Mouse (Mus musculus) midbrain, embryonic 13.5 days (tissue): ENCODE data around the gene Siah1a. TPM values are rescaled to one million over a fixed set of nuclear protein-coding genes. Genes with fewer than 3 reads are reported as not detected.

Source experiments
- ATAC-seq: fragments of 200-750 bp; cut with Nextera tagmentation; 2 replicates; pipeline ENCODE4 v1.8.0; 2017; ENCODE audit warnings: mild to moderate bottlenecking, moderate TSS enrichment, moderate library complexity
- H3K27ac ChIP-seq: fragments of 300-500 bp; sonication (generic); 2 replicates; pipeline ENCODE4 v1.5.1; 2015; ENCODE audit warnings: inconsistent platforms, mild to moderate bottlenecking, moderate library complexity
- H3K27me3 ChIP-seq: fragments of 300-500 bp; sonication (generic); 2 replicates; pipeline ENCODE4 v1.6.1; 2015; ENCODE audit warnings: mild to moderate bottlenecking, inconsistent platforms
- H3K36me3 ChIP-seq: fragments of 300-500 bp; sonication (generic); 2 replicates; pipeline ENCODE4 v1.6.1; 2015; ENCODE audit warnings: mild to moderate bottlenecking, inconsistent platforms
- H3K4me1 ChIP-seq: fragments of 300-500 bp; sonication (generic); replicated peaks from 2 replicates; pipeline ENCODE4 v1.6.1; 2015; ENCODE audit warnings: inconsistent platforms
- H3K4me2 ChIP-seq: fragments of 300-500 bp; sonication (generic); replicated peaks from 2 replicates; pipeline ENCODE4 v1.6.1; 2015; ENCODE audit warnings: moderate library complexity, mild to moderate bottlenecking, inconsistent platforms
- H3K4me3 ChIP-seq: fragments of 300-500 bp; sonication (generic); replicated peaks from 2 replicates; pipeline ENCODE4 v1.5.1; 2015; ENCODE audit warnings: mild to moderate bottlenecking, inconsistent platforms
- H3K9ac ChIP-seq: fragments of 300-500 bp; sonication (generic); replicated peaks from 2 replicates; pipeline ENCODE4 v1.6.1; 2015; ENCODE audit warnings: mild to moderate bottlenecking, inconsistent platforms
- H3K9me3 ChIP-seq: fragments of 300-500 bp; sonication (generic); 2 replicates; pipeline ENCODE4 v1.6.1; 2016; ENCODE audit warnings: mild to moderate bottlenecking, inconsistent platforms
- WGBS: fragments of 180-500 bp; shearing (Covaris S2); methylation state at CpG from one replicate; pipeline ENCODE4 v1.1.7; 2015; 5-methylcytosine and 5-hydroxymethylcytosine counted together
- polyA plus RNA-seq: library from polyadenylated mRNA; unstranded; fragments of >200 nt; fragmentation: Nextera tagmentation; extraction: Ambion mirVana; gene quantifications from 2 replicates; pipeline ENCODE4 v1.2.1, GENCODE M21; 2015

Siah1a gene
- polyA plus RNA-seq, 1 experiment from 2014 or later = 91.0 TPM

GRCm38 (mm10) chr8:86718332-86718994 is 27.3 kb downstream of the Siah1a start:
- Histone ChIP-seq H3K4me2 (no peak overlapping the region), H3K4me1 (peaks cover 13% of the 10 kb centered on the region), H3K27me3 (no peaks in the 10 kb centered on the region), H3K9ac (no peak overlapping the region), H3K9me3 (no peaks in the 10 kb centered on the region), H3K36me3 (peaks cover 42% of the 10 kb centered on the region), H3K4me3 (no peak overlapping the region), H3K27ac (no peak overlapping the region)
- no peak for ATAC-seq
- 94% methylated on average over 2 of the region's 2 CpGs for whole genome bisulfite sequencing

- 51% methylated on average over 14 of the region's 14 CpGs for WGBS
- H3K27ac ChIP-seq = peak overlapping the region; percentile 70
These were observed 32.1 kb downstream of the Siah1a start for GRCm38 (mm10) chr8:86713407-86714188.

DNA sequence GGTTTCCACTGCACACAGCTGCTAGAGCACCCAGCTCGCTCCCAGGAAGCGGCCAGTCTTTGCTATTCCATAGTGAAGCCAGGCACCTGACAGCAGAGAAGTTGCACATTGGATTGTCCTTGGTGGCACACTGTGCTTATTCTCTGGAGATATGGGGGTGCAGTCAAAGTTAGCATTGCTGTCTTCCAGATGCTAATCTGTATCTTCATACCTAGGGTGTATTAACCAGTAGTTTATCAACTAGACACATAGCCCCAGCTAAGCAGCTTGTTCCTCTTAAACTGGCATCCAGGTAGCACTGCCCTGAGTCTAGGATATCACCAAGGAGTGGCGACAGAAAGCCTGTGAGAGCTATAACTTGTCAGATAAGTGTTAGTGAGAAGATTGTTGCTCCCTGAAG is 33.1 kb downstream of the Siah1a start:
- no peak overlapping the region for H3K4me2 ChIP-seq

More at GRCm38 (mm10) chr8:86713407-86714188, 32.1 kb downstream of the Siah1a start:
- no peak overlapping the region for H3K9ac ChIP-seq
- H3K36me3 ChIP-seq = peaks cover 32% of the 10 kb centered on the region
- peaks cover 26% of the 10 kb centered on the region for H3K4me1 ChIP-seq
- no peaks in the 10 kb centered on the region for H3K27me3 ChIP-seq
- H3K4me2 ChIP-seq = no peak overlapping the region
- peak; percentile 86 for ATAC-seq
- no peaks in the 10 kb centered on the region for H3K9me3 ChIP-seq
- no peak overlapping the region for H3K4me3 ChIP-seq

DNA sequence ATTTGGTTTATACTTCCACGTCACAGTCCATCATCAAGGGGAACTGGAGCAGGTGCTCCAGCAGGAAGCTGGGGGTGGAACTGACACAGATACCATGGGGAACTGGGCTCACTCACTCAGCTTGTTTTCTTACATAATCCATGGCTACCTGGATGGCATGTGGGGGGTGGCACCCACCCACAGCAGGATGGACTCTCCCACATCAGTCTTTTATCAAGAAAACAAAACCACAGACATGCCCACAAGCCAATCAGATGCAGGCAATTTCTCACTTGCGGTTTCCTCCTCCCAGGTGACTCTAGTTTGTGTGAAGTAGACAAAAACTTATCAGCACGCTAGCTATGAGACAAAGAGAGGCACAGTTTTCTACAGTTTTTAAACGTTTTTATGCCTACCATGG is 37.9 kb downstream of the Siah1a start:
- no peak overlapping the region for H3K9ac ChIP-seq
- 76% methylated on average over 4 of the region's 4 CpGs for WGBS
- H3K27me3 ChIP-seq = no peaks in the 10 kb centered on the region
- no peak overlapping the region for H3K27ac ChIP-seq
- H3K4me2 ChIP-seq = no peak overlapping the region
- no peaks in the 10 kb centered on the region for H3K9me3 ChIP-seq
- peaks cover 22% of the 10 kb centered on the region; the same call in 1 of the 2 replicates for H3K36me3 ChIP-seq
- no peak overlapping the region for H3K4me3 ChIP-seq
- peaks cover 7% of the 10 kb centered on the region for H3K4me1 ChIP-seq
- no peak for ATAC-seq

More for the DNA sequence above, 33.1 kb downstream of the Siah1a start:
- Histone ChIP-seq H3K4me3 (no peak overlapping the region), H3K4me1 (peaks cover 26% of the 10 kb centered on the region), H3K9ac (no peak overlapping the region), H3K36me3 (peaks cover 29% of the 10 kb centered on the region), H3K27me3 (no peaks in the 10 kb centered on the region), H3K9me3 (no peaks in the 10 kb centered on the region), H3K27ac (peak overlapping the region; percentile 3; the same call in 1 of the 2 replicates)
- ATAC-seq = no peak
- 95% methylated on average over 3 of the region's 3 CpGs for WGBS

DNA sequence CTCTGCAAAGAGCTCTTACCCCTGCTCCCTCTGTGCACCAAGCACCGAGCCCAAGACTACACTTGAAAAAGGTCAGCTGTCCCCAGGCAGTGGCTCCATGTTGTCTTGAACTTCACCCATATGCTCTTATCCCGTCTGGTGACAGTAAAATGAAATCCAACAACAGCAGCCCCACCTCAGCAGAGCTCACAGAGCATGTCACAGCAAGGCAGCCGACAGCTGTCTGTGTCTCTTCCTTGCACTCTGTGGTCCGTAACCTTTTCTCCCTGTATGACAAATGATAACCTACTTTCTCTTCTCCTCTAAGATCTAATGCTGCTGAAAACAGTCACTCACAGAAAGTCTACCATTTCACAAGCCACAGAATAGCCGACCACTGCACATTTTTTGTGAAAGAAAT is 39.0 kb downstream of the Siah1a start:
- H3K9ac ChIP-seq = no peak overlapping the region
- no peaks in the 10 kb centered on the region for H3K9me3 ChIP-seq
- H3K27me3 ChIP-seq = no peaks in the 10 kb centered on the region
- H3K27ac ChIP-seq = no peak overlapping the region
- no peaks in the 10 kb centered on the region for H3K4me1 ChIP-seq
- 89% methylated on average over 5 of the region's 5 CpGs for whole genome bisulfite sequencing
- no peak overlapping the region for H3K4me2 ChIP-seq
- H3K36me3 ChIP-seq = peaks cover 22% of the 10 kb centered on the region; the same call in 1 of the 2 replicates
- no peak for ATAC-seq
- H3K4me3 ChIP-seq = no peak overlapping the region

DNA sequence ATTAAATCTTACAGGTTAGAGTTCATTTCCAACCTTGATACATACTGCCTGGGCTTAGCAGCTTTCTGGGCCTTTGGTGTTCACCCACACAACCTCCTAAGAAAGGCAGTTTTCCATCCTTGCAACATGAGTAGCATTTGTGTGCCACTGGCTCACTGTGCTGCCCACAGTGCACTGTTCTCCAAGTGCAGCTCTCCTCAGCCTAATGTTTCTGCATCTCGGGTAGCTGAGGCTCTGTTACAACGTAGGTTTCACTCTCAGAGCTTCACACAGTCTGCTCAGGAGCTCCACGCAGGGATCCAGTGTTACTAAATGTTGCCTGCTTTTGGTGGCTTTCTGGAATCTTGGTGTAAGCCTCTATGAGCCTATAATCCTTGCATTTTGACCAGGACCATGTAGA is 40.4 kb downstream of the Siah1a start:
- Histone ChIP-seq H3K4me1 (no peaks in the 10 kb centered on the region), H3K9ac (no peak overlapping the region), H3K4me2 (no peak overlapping the region), H3K4me3 (no peak overlapping the region), H3K27me3 (no peaks in the 10 kb centered on the region), H3K27ac (no peak overlapping the region), H3K9me3 (no peaks in the 10 kb centered on the region), H3K36me3 (peaks cover 16% of the 10 kb centered on the region; the same call in 1 of the 2 replicates)
- no peak for ATAC-seq
- WGBS = 81% methylated on average over 3 of the region's 3 CpGs

- WGBS = 84% methylated on average over 3 of the region's 3 CpGs
- H3K4me1 ChIP-seq = no peaks in the 10 kb centered on the region
- H3K4me2 ChIP-seq = no peak overlapping the region
- no peak overlapping the region for H3K27ac ChIP-seq
- H3K4me3 ChIP-seq = no peak overlapping the region
- H3K27me3 ChIP-seq = no peaks in the 10 kb centered on the region
- peaks cover 12% of the 10 kb centered on the region for H3K36me3 ChIP-seq
- no peaks in the 10 kb centered on the region for H3K9me3 ChIP-seq
- ATAC-seq = no peak
- H3K9ac ChIP-seq = no peak overlapping the region
These were observed 43.3 kb downstream of the Siah1a start for GRCm38 (mm10) chr8:86702453-86702852.

GRCm38 (mm10) chr8:86699471-86699870 is 46.3 kb downstream of the Siah1a start:
- Histone ChIP-seq H3K27me3 (no peaks in the 10 kb centered on the region), H3K36me3 (peaks cover 18% of the 10 kb centered on the region), H3K4me3 (no peak overlapping the region), H3K4me2 (no peak overlapping the region), H3K9ac (no peak overlapping the region), H3K9me3 (no peaks in the 10 kb centered on the region), H3K4me1 (no peaks in the 10 kb centered on the region), H3K27ac (no peak overlapping the region)
- ATAC-seq = no peak
- WGBS = 94% methylated on average over 12 of the region's 12 CpGs

DNA sequence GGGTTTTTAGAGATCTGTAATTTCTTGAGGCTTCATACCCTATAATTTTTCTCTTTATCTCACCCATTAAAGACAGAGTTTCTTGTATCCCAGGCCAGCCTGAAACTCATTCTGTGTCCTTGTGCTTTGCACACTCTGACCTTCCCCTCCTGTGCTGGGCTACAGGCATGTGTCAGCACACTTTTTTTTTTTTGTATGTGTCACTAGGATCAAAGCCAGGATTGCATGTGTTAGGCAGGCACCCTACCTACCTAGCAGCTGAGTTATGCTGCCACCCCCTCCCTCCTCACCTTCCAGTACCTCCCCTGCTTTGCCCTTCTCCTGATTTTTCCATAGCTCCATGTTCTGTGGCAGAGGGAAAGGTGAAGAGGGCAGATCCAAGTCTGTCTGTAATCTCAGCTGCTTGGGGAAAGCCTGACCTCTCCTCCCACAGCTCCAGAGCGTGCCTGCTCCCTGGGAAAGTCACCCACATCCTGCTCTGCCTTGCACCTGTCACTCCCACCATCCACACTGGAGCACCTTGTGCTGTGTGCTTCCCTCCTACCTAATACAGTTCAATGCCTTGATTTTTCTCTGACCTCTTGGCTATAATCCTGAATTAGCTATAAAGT is 46.8 kb downstream of the Siah1a start:
- no peak for ATAC-seq
- 84% methylated on average over 1 of the region's 1 CpGs for WGBS
- Histone ChIP-seq H3K9me3 (no peaks in the 10 kb centered on the region), H3K4me3 (no peak overlapping the region), H3K4me1 (no peaks in the 10 kb centered on the region), H3K27ac (no peak overlapping the region), H3K27me3 (no peaks in the 10 kb centered on the region), H3K9ac (no peak overlapping the region), H3K36me3 (peaks cover 18% of the 10 kb centered on the region), H3K4me2 (no peak overlapping the region)

DNA sequence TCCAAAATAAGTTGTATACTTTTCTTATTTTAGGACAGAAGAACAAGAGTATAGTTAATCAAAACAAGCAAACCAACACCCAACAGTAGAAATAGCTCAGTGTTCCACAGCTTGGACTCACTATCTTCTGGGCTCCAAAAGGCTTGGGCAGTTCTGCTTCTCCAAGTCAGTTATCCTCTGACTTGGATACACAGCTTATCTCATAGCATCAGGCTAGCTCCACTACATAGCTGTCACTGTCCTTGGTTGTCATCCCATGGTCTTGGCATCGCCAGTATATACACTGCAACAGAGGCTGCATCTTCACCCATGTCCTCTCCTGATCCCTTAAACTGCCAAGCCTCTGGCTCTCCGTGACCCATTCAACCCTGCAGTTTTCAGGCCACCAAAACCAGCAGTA is 50.0 kb downstream of the Siah1a start:
- H3K27ac ChIP-seq = no peak overlapping the region
- no peaks in the 10 kb centered on the region for H3K9me3 ChIP-seq
- H3K4me3 ChIP-seq = no peak overlapping the region
- H3K9ac ChIP-seq = no peak overlapping the region
- H3K4me1 ChIP-seq = no peaks in the 10 kb centered on the region
- no peaks in the 10 kb centered on the region for H3K27me3 ChIP-seq
- ATAC-seq = no peak
- WGBS = 93% methylated on average over 2 of the region's 2 CpGs
- H3K4me2 ChIP-seq = no peak overlapping the region
- peaks cover 19% of the 10 kb centered on the region for H3K36me3 ChIP-seq

DNA sequence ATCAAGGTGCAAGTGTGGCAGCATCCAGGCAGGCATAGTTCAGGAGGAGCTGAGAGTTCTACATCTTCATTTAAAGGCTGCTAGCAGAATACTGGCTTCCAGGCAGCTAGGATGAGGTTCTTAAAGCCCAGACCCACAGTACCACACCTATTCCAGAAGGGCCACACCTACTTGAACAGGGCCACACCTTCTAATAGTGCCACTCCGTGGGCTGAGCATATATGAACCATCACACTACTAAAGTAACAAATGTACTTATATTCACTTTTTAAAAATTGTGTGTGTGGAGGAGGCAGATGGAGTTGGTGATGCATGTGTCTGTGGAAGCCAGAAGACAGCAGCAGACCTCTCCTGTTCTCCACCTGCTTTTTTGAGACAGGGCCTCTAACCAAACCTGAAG is 51.7 kb downstream of the Siah1a start:
- Histone ChIP-seq H3K9ac (no peak overlapping the region), H3K27ac (no peak overlapping the region), H3K36me3 (peaks cover 14% of the 10 kb centered on the region), H3K9me3 (no peaks in the 10 kb centered on the region), H3K4me1 (no peaks in the 10 kb centered on the region), H3K4me3 (no peak overlapping the region), H3K27me3 (no peaks in the 10 kb centered on the region), H3K4me2 (no peak overlapping the region)
- 100% methylated on average over 1 of the region's 1 CpGs for WGBS
- no peak for ATAC-seq

- H3K27me3 ChIP-seq = no peaks in the 10 kb centered on the region
- H3K9ac ChIP-seq = no peak overlapping the region
- H3K36me3 ChIP-seq = peaks cover 21% of the 10 kb centered on the region
- no peaks in the 10 kb centered on the region for H3K4me1 ChIP-seq
- H3K9me3 ChIP-seq = no peaks in the 10 kb centered on the region
- no peak overlapping the region for H3K27ac ChIP-seq
- H3K4me3 ChIP-seq = no peak overlapping the region
- WGBS = 94% methylated on average over 1 of the region's 1 CpGs
- no peak for ATAC-seq
- H3K4me2 ChIP-seq = no peak overlapping the region
These were observed 53.6 kb downstream of the Siah1a start for GRCm38 (mm10) chr8:86692107-86692506.
